Mouse (Mus musculus) liver, postnatal 0 days (tissue): ENCODE measurements at regions not wholly inside any gene's neighbourhood (a gene's known extent, or its start where the extent isn't known, plus 50 kb on each side); places are given as distances from the start of the nearest gene placed in this dataset.

Experiments used
- CTCF ChIP-seq: sonication (generic); IDR thresholded peaks from 2 replicates; pipeline ENCODE4 v1.5.1; 2016; ENCODE audit warnings: antibody characterized with exemption, low read depth
- EP300 ChIP-seq: IDR thresholded peaks from 2 replicates; pipeline ENCODE4 v1.6.1; 2016; ENCODE audit warnings: antibody characterized with exemption, low read depth, mild to moderate bottlenecking

DNA sequence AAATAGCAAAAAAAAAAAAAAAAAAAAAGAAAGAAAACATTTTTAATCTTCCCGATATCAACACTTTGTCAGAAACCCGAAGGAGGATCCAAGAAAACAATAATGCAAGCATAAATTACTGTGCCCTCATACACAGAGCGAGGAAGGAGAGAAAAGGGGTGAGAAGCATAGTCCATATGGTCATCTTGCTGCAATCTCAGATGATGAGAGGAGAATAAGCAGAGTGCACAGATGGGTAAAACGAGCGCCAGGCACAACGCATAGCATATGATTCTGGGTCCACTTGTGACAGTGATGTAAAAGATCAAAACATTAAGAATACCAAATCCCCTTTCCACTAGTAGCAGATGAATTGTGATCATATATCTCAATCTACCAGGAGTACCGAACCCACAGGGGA is 152.1 kb downstream of the S1pr1 start:
- TF ChIP-seq CTCF (no peak), EP300 (no peak)
